Mouse (Mus musculus): ENCODE measurements around the gene Actr3. TPM values are rescaled to one million over a fixed set of nuclear protein-coding genes. Genes with fewer than 3 reads are reported as not detected.
"Not testable (repeated sequence)": the region's sequence is repeated elsewhere in the genome, so short reads cannot be mapped to it uniquely, and the experiment has no call there.

The Actr3 gene
- polyA plus RNA-seq, 1 experiment from 2014 or later = 275 TPM

- not testable (repeated sequence) for H3K4me3 ChIP-seq (ENCODE audit: low read length); H3K4me1 ChIP-seq (ENCODE audit: control insufficient read depth, insufficient read depth, low read length); H3K9ac ChIP-seq (ENCODE audit: low read depth, low read length); H3K9me3 ChIP-seq (ENCODE audit: control insufficient read depth, low read length); H3K27me3 ChIP-seq (ENCODE audit: control insufficient read depth, insufficient read depth, low read length); H3K4me2 ChIP-seq (replicated peaks; ENCODE audit: low read depth, low read length); H3K27ac ChIP-seq (ENCODE audit: low read depth, low read length); ATAC-seq (ENCODE audit: low FRiP score, low TSS enrichment)
- H3K36me3 ChIP-seq (ENCODE audit: control insufficient read depth, insufficient read depth, low read length) = peaks cover 24% of the 10 kb centered on the region
- 84% methylated on average over 4 of the region's 4 CpGs for WGBS
Observed at GRCm38 (mm10) chr1:125390065-125390754, 45.3 kb downstream of the Actr3 start.

GRCm38 (mm10) chr1:125389634-125390033 is 45.9 kb downstream of the Actr3 start:
- H3K27ac ChIP-seq (ENCODE audit: low read depth, low read length); H3K4me2 ChIP-seq (replicated peaks; ENCODE audit: low read depth, low read length); H3K4me3 ChIP-seq (ENCODE audit: low read length); H3K4me1 ChIP-seq (ENCODE audit: control insufficient read depth, insufficient read depth, low read length); ATAC-seq (ENCODE audit: low FRiP score, low TSS enrichment); H3K9me3 ChIP-seq (ENCODE audit: control insufficient read depth, low read length); H3K9ac ChIP-seq (ENCODE audit: low read depth, low read length); H3K27me3 ChIP-seq (ENCODE audit: control insufficient read depth, insufficient read depth, low read length): not testable (repeated sequence)
- peaks cover 21% of the 10 kb centered on the region for H3K36me3 ChIP-seq (ENCODE audit: control insufficient read depth, insufficient read depth, low read length)
- 78% methylated on average over 1 of the region's 1 CpGs for WGBS

DNA sequence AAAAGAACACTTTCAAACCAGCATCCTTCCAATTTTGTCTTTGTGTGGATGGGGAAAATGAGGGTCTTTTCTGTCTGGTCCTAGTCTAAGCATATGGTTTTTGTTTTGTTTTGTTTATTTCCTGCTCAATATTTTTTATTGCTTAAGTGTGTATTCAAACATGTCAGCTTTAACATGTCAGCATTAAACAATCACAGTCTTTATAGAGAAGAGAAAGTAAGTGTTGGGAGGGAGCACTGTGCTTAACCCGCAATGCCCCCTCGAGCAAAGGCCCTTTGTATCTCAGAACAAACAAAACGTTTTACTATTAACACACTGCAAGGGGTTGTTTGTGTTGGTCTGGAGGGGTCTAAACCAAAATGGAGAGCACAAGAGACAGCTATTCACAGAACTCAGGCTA is 47.2 kb downstream of the Actr3 start:
- 39% methylated on average over 3 of the region's 3 CpGs for WGBS
- Histone ChIP-seq H3K4me1 (ENCODE audit: control insufficient read depth, insufficient read depth, low read length) (no peaks in the 10 kb centered on the region), H3K9ac (ENCODE audit: low read depth, low read length) (no peak overlapping the region), H3K4me3 (ENCODE audit: low read length) (no peak overlapping the region), H3K4me2 (replicated peaks; ENCODE audit: low read depth, low read length) (no peak overlapping the region), H3K9me3 (ENCODE audit: control insufficient read depth, low read length) (no peaks in the 10 kb centered on the region), H3K36me3 (ENCODE audit: control insufficient read depth, insufficient read depth, low read length) (peaks cover 17% of the 10 kb centered on the region), H3K27ac (ENCODE audit: low read depth, low read length) (no peak overlapping the region), H3K27me3 (ENCODE audit: control insufficient read depth, insufficient read depth, low read length) (no peaks in the 10 kb centered on the region)
- peak; percentile 35; the same call in 1 of the 2 replicates for ATAC-seq (ENCODE audit: low FRiP score, low TSS enrichment)

DNA sequence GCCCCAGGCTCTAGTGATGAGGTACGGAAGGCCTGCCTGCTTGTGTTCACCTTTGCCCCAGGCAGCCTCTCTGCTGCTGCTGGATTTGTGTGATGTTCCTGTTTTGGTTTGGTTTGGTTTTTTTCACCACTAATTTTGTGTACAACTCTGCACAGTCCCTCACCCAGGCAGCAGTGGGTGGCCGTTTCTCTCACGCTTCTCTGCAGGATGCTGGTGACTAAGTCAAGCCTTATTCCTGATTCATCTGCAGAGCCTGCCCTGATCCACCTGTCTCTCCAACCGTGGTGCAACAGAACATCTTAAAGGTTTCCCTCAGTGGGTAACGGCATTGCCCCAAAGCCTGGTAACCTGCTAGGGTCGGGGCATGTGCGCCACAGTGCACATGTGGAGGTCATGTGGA is 49.3 kb downstream of the Actr3 start:
- WGBS = 79% methylated on average over 7 of the region's 7 CpGs
- Histone ChIP-seq H3K9ac (ENCODE audit: low read depth, low read length) (no peak overlapping the region), H3K36me3 (ENCODE audit: control insufficient read depth, insufficient read depth, low read length) (peaks cover 6% of the 10 kb centered on the region; the same call in 1 of the 2 replicates), H3K4me2 (replicated peaks; ENCODE audit: low read depth, low read length) (no peak overlapping the region), H3K9me3 (ENCODE audit: control insufficient read depth, low read length) (no peaks in the 10 kb centered on the region), H3K27me3 (ENCODE audit: control insufficient read depth, insufficient read depth, low read length) (no peaks in the 10 kb centered on the region), H3K27ac (ENCODE audit: low read depth, low read length) (no peak overlapping the region), H3K4me3 (ENCODE audit: low read length) (no peak overlapping the region), H3K4me1 (ENCODE audit: control insufficient read depth, insufficient read depth, low read length) (no peaks in the 10 kb centered on the region)
- ATAC-seq (ENCODE audit: low FRiP score, low TSS enrichment) = no peak

- no peaks in the 10 kb centered on the region for H3K36me3 ChIP-seq (ENCODE audit: control insufficient read depth, insufficient read depth, low read length)
Observed at GRCm38 (mm10) chr1:125382622-125383021, 52.9 kb downstream of the Actr3 start.

DNA sequence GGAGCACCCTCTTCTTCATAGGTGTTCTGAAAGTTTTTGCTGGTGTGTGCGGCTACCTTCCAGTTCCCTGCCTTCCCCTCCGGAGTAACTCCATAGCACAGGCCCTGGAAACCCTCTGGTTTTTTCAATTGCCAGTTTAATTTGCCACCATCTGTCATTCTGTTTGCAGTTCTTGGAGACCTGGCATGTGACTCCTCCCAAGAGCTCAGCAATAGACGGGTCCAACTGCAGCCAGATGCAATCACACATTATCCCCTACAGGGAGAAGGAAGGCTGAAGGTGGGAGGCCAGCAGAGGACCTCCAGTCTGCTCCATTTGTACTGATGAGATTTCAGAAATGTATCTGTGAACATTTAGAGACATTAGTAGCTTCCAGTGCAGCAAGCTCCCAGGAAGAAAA is 56.6 kb downstream of the Actr3 start:
- no peaks in the 10 kb centered on the region for H3K36me3 ChIP-seq (ENCODE audit: control insufficient read depth, insufficient read depth, low read length)
- no peak overlapping the region for H3K4me2 ChIP-seq (replicated peaks; ENCODE audit: low read depth, low read length)
- H3K9me3 ChIP-seq (ENCODE audit: control insufficient read depth, low read length) = no peaks in the 10 kb centered on the region
- H3K27ac ChIP-seq (ENCODE audit: low read depth, low read length) = no peak overlapping the region
- ATAC-seq (ENCODE audit: low FRiP score, low TSS enrichment) = no peak
- H3K9ac ChIP-seq (ENCODE audit: low read depth, low read length) = no peak overlapping the region
- no peaks in the 10 kb centered on the region for H3K27me3 ChIP-seq (ENCODE audit: control insufficient read depth, insufficient read depth, low read length)
- H3K4me1 ChIP-seq (ENCODE audit: control insufficient read depth, insufficient read depth, low read length) = no peaks in the 10 kb centered on the region
- no peak overlapping the region for H3K4me3 ChIP-seq (ENCODE audit: low read length)
- WGBS = 64% methylated on average over 3 of the region's 3 CpGs

More at GRCm38 (mm10) chr1:125382622-125383021, 52.9 kb downstream of the Actr3 start:
- H3K4me1 ChIP-seq (ENCODE audit: control insufficient read depth, insufficient read depth, low read length) = no peaks in the 10 kb centered on the region
- no peaks in the 10 kb centered on the region for H3K27me3 ChIP-seq (ENCODE audit: control insufficient read depth, insufficient read depth, low read length)
- H3K27ac ChIP-seq (ENCODE audit: low read depth, low read length) = no peak overlapping the region
- no peak for ATAC-seq (ENCODE audit: low FRiP score, low TSS enrichment)
- 60% methylated on average over 6 of the region's 6 CpGs for WGBS
- H3K4me3 ChIP-seq (ENCODE audit: low read length) = no peak overlapping the region
- no peak overlapping the region for H3K9ac ChIP-seq (ENCODE audit: low read depth, low read length)
- no peaks in the 10 kb centered on the region for H3K9me3 ChIP-seq (ENCODE audit: control insufficient read depth, low read length)
- no peak overlapping the region for H3K4me2 ChIP-seq (replicated peaks; ENCODE audit: low read depth, low read length)

DNA sequence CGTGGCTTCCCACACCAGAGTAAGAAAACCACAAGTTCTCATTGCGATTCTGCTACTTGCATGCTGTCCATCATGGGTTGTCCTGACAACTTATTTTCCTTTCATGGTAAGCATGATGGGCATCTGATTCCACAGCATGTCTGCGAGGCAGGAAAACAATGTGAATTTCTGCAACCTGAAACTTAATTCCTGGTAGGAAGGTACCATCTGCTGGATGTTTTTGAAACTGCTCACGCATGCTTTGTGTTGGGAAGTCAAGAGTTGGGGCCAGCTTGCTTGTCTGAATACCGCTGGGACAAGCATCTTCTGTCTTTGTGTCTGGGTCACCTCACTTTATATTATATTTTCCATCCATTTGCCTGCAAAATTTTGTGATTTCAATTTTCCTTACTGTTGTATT is 62.7 kb downstream of the Actr3 start:
- no peak overlapping the region for H3K27ac ChIP-seq (ENCODE audit: low read depth, low read length)
- WGBS = 74% methylated on average over 5 of the region's 5 CpGs
- ATAC-seq (ENCODE audit: low FRiP score, low TSS enrichment) = no peak
- no peaks in the 10 kb centered on the region for H3K4me1 ChIP-seq (ENCODE audit: control insufficient read depth, insufficient read depth, low read length)
- H3K4me2 ChIP-seq (replicated peaks; ENCODE audit: low read depth, low read length) = no peak overlapping the region
- no peak overlapping the region for H3K9ac ChIP-seq (ENCODE audit: low read depth, low read length)
- H3K4me3 ChIP-seq (ENCODE audit: low read length) = no peak overlapping the region
- H3K9me3 ChIP-seq (ENCODE audit: control insufficient read depth, low read length) = no peaks in the 10 kb centered on the region
- no peaks in the 10 kb centered on the region for H3K36me3 ChIP-seq (ENCODE audit: control insufficient read depth, insufficient read depth, low read length)
- H3K27me3 ChIP-seq (ENCODE audit: control insufficient read depth, insufficient read depth, low read length) = no peaks in the 10 kb centered on the region

- Histone ChIP-seq H3K9me3 (ENCODE audit: control insufficient read depth, low read length) (no peaks in the 10 kb centered on the region), H3K36me3 (ENCODE audit: control insufficient read depth, insufficient read depth, low read length) (no peaks in the 10 kb centered on the region), H3K4me3 (ENCODE audit: low read length) (no peak overlapping the region), H3K4me2 (replicated peaks; ENCODE audit: low read depth, low read length) (no peak overlapping the region), H3K4me1 (ENCODE audit: control insufficient read depth, insufficient read depth, low read length) (no peaks in the 10 kb centered on the region), H3K27ac (ENCODE audit: low read depth, low read length) (no peak overlapping the region), H3K9ac (ENCODE audit: low read depth, low read length) (no peak overlapping the region), H3K27me3 (ENCODE audit: control insufficient read depth, insufficient read depth, low read length) (no peaks in the 10 kb centered on the region)
- 0 out of 2 replicates have a peak, but pooled peaks have one; percentile 49 for ATAC-seq (ENCODE audit: low FRiP score, low TSS enrichment)
- WGBS = 36% methylated on average over 6 of the region's 6 CpGs
Observed at GRCm38 (mm10) chr1:125370779-125371178, 64.7 kb downstream of the Actr3 start.

GRCm38 (mm10) chr1:125365576-125365975 is 70.0 kb downstream of the Actr3 start:
- no peaks in the 10 kb centered on the region for H3K36me3 ChIP-seq (ENCODE audit: control insufficient read depth, insufficient read depth, low read length)
- ATAC-seq (ENCODE audit: low FRiP score, low TSS enrichment) = no peak
- no peak overlapping the region for H3K4me3 ChIP-seq (ENCODE audit: low read length)
- H3K4me2 ChIP-seq (replicated peaks; ENCODE audit: low read depth, low read length) = no peak overlapping the region
- H3K27me3 ChIP-seq (ENCODE audit: control insufficient read depth, insufficient read depth, low read length) = no peaks in the 10 kb centered on the region
- H3K9me3 ChIP-seq (ENCODE audit: control insufficient read depth, low read length) = no peaks in the 10 kb centered on the region
- H3K4me1 ChIP-seq (ENCODE audit: control insufficient read depth, insufficient read depth, low read length) = no peaks in the 10 kb centered on the region
- no peak overlapping the region for H3K9ac ChIP-seq (ENCODE audit: low read depth, low read length)
- no peak overlapping the region for H3K27ac ChIP-seq (ENCODE audit: low read depth, low read length)
- WGBS = 95% methylated on average over 4 of the region's 4 CpGs

Measured in kidney, embryonic 14.5 days (tissue).